Mouse (Mus musculus) forebrain, embryonic 13.5 days (tissue): ENCODE measurements around the gene Bod1. TPM values are rescaled to one million over a fixed set of nuclear protein-coding genes. Genes with fewer than 3 reads are reported as not detected.

ENCODE experiments used
- ATAC-seq: fragments of 200-750 bp; cut with Nextera tagmentation; 2 replicates; pipeline ENCODE4 v1.8.0; 2017
- H3K27ac ChIP-seq: fragments of 300-500 bp; sonication (generic); 2 replicates; pipeline ENCODE4 v1.5.1; 2015; ENCODE audit warnings: inconsistent platforms, mild to moderate bottlenecking, moderate library complexity
- H3K27me3 ChIP-seq: fragments of 300-500 bp; sonication (generic); 2 replicates; pipeline ENCODE4 v1.6.1; 2015; ENCODE audit warnings: mild to moderate bottlenecking, inconsistent platforms
- H3K36me3 ChIP-seq: fragments of 300-500 bp; sonication (generic); 2 replicates; pipeline ENCODE4 v1.6.1; 2015; ENCODE audit warnings: mild to moderate bottlenecking, inconsistent platforms; ENCODE audit not compliant: poor library complexity, severe bottlenecking
- H3K4me1 ChIP-seq: fragments of 300-500 bp; sonication (generic); 2 replicates; pipeline ENCODE4 v1.6.1; 2015; ENCODE audit warnings: inconsistent platforms
- H3K4me2 ChIP-seq: fragments of 300-500 bp; sonication (generic); 2 replicates; pipeline ENCODE4 v1.6.1; 2015; ENCODE audit warnings: inconsistent platforms, mild to moderate bottlenecking, moderate library complexity
- H3K4me3 ChIP-seq: fragments of 300-500 bp; sonication (generic); 2 replicates; pipeline ENCODE4 v1.5.1; 2015; ENCODE audit warnings: mild to moderate bottlenecking, inconsistent platforms
- H3K9ac ChIP-seq: fragments of 300-500 bp; sonication (generic); 2 replicates; pipeline ENCODE4 v1.6.1; 2015; ENCODE audit warnings: mild to moderate bottlenecking, inconsistent platforms
- H3K9me3 ChIP-seq: fragments of 300-500 bp; sonication (generic); replicated peaks from 2 replicates; pipeline ENCODE4 v1.6.1; 2016; ENCODE audit warnings: inconsistent platforms
- WGBS: fragments of 180-500 bp; shearing (Covaris S2); methylation state at CpG from one replicate; pipeline ENCODE4 v1.1.7; 2015; 5-methylcytosine and 5-hydroxymethylcytosine counted together
- polyA plus RNA-seq: library from polyadenylated mRNA; unstranded; fragments of >200 nt; fragmentation: Nextera tagmentation; extraction: Ambion mirVana; gene quantifications from 2 replicates; pipeline ENCODE4 v1.2.1, GENCODE M21; 2015

Bod1 gene
- polyA plus RNA-seq, 1 experiment from 2014 or later, result 157 TPM

DNA sequence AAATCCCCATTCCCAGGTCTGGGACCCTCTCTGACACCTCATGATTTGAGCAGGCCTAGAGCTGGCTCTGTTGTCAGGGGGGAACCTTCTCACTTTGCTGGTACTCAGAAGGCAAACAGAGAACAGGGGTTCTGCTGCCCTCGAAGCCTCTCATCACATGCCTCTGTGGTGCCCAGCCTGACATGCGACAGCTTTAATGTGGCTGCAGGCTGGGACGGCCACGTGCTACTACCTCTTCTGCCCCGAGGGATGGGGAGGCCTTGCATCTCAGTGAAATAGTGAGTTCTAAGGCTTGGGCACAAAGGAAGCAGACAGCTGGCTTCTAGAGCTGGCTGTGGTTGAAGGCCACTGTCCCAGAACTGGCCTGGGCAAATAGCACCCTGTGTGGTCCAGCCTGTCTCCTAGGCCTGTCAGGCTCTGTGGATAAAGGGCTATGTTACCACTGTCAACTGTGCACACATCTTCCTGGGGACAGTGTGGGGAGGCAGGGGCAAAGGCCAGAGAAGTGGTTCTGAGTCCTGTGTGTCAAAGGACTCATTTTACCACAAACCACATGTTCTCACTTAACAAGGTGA, 8.7 kb downstream of the Bod1 start:
- H3K4me1 ChIP-seq, result no peaks in the 10 kb centered on the region
- WGBS, result 84% methylated on average over 5 of the region's 5 CpGs
- H3K9me3 ChIP-seq, result no peaks in the 10 kb centered on the region
- H3K9ac ChIP-seq, result no peak overlapping the region
- ATAC-seq, result no peak
- H3K27me3 ChIP-seq, result no peaks in the 10 kb centered on the region
- H3K4me2 ChIP-seq, result no peak overlapping the region
- peaks cover 81% of the 10 kb centered on the region for H3K36me3 ChIP-seq
- H3K27ac ChIP-seq, result no peak overlapping the region
- no peak overlapping the region for H3K4me3 ChIP-seq

DNA sequence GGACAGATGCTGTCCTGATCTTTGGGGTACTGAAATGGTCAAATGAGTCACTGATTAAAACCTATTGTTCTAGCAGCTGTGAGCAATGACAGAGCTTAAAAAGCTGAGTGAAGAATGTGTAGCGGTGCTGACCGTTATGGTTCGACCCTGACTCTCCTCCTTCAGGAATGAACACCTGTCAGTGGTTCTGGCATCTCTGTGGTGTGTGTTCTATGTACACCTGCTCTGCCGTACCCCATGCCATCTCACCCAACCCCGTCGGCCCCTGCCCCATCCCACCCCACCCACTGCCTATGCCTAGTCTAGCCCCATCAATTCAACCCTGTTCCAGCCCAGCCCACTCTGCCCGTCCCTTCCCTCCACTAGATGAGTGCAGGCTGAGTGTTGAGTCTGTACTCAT, 9.5 kb downstream of the Bod1 start:
- H3K4me3 ChIP-seq, result no peak overlapping the region
- H3K4me2 ChIP-seq, result no peak overlapping the region
- H3K36me3 ChIP-seq, result peaks cover 74% of the 10 kb centered on the region
- H3K4me1 ChIP-seq, result no peaks in the 10 kb centered on the region
- no peaks in the 10 kb centered on the region for H3K9me3 ChIP-seq
- no peak for ATAC-seq
- no peak overlapping the region for H3K9ac ChIP-seq
- no peaks in the 10 kb centered on the region for H3K27me3 ChIP-seq
- 86% methylated on average over 7 of the region's 7 CpGs for WGBS
- no peak overlapping the region for H3K27ac ChIP-seq

DNA sequence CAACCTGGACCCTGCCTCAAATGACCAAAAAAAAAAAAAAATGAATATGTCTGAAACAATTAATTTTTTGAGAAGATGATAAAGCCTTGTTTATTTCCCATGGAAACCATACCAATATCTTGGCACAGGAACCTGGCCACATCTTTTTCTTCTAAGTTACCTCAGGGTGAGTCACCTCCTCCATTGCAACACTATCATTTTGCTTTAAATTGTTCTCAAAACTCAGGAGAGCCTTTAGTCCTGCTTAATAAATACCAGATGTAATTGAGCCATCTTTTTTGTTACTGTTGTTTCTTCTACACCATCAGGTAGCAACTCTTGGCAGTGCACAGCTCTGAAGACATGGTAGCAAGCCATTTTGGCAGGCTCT, 13.9 kb downstream of the Bod1 start:
- H3K4me3 ChIP-seq, result no peak overlapping the region
- no peaks in the 10 kb centered on the region for H3K9me3 ChIP-seq
- H3K36me3 ChIP-seq, result peaks cover 31% of the 10 kb centered on the region
- H3K27me3 ChIP-seq, result no peaks in the 10 kb centered on the region
- no peaks in the 10 kb centered on the region for H3K4me1 ChIP-seq
- no peak overlapping the region for H3K27ac ChIP-seq
- no peak overlapping the region for H3K9ac ChIP-seq
- ATAC-seq, result no peak
- H3K4me2 ChIP-seq, result no peak overlapping the region

DNA sequence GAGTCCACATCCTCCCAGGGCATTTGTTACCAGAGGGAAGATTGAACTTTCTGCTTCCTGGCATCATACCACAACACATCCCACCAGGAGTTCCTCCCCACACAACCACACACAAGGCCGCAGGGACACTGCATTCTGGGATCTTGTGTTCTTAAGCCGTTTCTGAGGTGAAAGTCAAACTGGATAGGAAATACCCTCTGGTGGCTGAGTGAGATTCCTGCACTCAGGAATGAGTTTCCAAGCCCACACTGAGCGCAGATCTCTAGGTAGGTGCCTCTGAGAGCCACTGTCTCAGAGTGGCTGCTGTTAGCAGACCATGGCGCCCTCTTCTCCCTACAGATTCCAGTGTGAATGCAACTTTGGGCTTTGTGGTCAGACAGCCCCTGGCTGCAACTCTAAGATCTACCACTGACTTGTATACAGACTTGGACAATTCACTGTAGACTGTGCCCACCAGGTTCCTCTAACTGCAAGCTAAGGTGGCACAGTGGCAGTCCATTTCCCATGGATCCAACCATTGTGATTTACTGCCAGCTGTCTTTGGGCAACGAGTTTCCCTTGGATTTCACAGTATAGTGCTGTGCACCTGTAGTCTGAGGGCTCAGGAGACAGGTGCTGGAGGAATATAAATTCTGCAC, 14.4 kb downstream of the Bod1 start:
- no peaks in the 10 kb centered on the region for H3K27me3 ChIP-seq
- H3K36me3 ChIP-seq, result peaks cover 26% of the 10 kb centered on the region
- no peaks in the 10 kb centered on the region for H3K4me1 ChIP-seq
- H3K9ac ChIP-seq, result no peak overlapping the region
- H3K4me2 ChIP-seq, result no peak overlapping the region
- H3K9me3 ChIP-seq, result no peaks in the 10 kb centered on the region; the same call in 1 of the 2 replicates
- WGBS, result 83% methylated on average over 5 of the region's 5 CpGs
- no peak overlapping the region for H3K4me3 ChIP-seq
- no peak for ATAC-seq
- H3K27ac ChIP-seq, result no peak overlapping the region

DNA sequence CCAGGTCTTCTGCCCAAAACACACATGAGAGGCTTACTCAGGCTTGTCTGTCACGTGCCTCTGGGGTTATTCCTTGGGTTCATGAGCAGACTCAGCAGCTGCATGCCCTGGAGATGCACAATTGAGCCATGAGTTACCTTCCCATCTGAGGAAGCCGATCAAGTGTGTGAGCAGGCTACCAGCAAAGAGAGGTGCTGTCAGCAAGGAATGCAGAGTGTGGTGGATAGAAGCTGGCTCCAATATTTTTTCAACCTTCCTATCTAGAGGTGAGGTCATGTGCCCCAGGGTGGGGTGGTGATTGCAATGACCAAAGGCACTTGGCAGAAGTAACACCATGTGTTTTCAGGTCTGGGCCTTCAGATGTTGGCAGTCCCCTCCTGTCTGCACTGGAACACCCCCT, 22.2 kb downstream of the Bod1 start:
- Histone ChIP-seq H3K27ac (no peak overlapping the region), H3K9me3 (no peaks in the 10 kb centered on the region; the same call in 1 of the 2 replicates), H3K4me2 (no peak overlapping the region), H3K9ac (no peak overlapping the region), H3K36me3 (no peaks in the 10 kb centered on the region), H3K27me3 (no peaks in the 10 kb centered on the region), H3K4me3 (no peak overlapping the region), H3K4me1 (no peaks in the 10 kb centered on the region)
- 73% methylated on average over 2 of the region's 2 CpGs for WGBS
- no peak for ATAC-seq

DNA sequence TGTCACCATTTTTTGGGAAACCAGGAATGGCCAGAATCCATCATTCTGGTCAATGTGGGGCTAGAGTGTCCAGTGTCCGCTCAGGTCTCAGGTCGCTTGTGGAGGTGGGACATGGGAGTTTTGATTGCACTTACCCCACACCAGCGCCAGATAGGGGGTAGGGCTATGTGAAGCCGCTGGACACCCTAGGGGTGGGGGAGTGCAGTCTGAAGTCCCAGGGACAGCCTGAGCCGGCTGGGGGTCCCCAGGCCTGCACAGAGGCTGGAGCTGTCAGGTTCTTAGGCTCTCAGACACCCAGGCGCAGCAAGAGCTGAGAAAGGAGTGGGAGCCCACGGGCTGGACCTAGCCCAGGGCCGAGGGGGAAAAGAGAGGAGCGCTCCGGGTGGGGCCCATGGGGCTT, 24.4 kb downstream of the Bod1 start:
- Histone ChIP-seq H3K4me2 (no peak overlapping the region), H3K4me1 (no peaks in the 10 kb centered on the region), H3K27ac (no peak overlapping the region), H3K9me3 (no peaks in the 10 kb centered on the region), H3K9ac (no peak overlapping the region), H3K36me3 (no peaks in the 10 kb centered on the region), H3K4me3 (no peak overlapping the region), H3K27me3 (no peaks in the 10 kb centered on the region)
- ATAC-seq, result no peak
- whole genome bisulfite sequencing, result 93% methylated on average over 10 of the region's 10 CpGs

DNA sequence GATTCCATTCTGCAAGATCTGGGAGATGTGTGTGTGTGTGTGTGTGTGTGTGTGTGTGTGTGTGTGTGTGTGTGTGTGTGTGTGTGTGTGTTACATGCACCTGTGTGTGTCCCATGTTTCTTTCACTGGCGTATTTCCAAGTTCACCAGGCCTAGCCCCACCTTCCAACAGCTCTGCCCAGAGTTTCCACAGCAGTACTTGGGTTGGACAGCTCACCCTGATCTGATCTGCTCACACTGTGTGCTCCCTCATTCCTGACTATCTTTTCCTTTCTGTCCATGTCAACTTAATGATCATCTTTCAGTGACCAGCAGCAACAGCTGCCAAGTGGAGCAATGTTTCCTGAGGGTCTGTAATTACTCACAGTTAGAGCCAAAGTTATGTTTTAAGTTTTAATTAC, 25.1 kb downstream of the Bod1 start:
- Histone ChIP-seq H3K4me1 (no peaks in the 10 kb centered on the region), H3K27me3 (no peaks in the 10 kb centered on the region), H3K9ac (no peak overlapping the region), H3K27ac (no peak overlapping the region), H3K36me3 (no peaks in the 10 kb centered on the region), H3K9me3 (no peaks in the 10 kb centered on the region), H3K4me3 (no peak overlapping the region), H3K4me2 (no peak overlapping the region)
- WGBS, result 78% methylated on average over 1 of the region's 1 CpGs
- no peak for ATAC-seq

DNA sequence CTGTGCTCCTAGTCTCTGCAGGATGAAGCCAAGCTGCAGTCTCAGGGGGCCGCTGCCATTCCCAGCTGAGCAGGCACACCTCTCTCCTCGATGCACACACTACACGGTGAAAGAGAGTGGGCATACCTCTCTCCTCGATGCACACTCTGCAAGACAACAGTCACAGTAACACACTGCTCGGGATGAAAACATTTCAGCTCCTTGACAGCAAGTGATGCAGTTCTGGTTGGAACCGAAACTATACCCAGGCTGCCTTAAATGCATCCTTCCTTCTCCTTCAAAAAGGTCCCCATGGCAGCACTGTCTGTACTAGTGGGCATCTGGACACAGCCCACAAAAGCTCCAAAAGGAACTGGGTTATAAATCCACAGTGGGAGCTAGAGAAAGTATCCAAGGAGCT, 28.6 kb downstream of the Bod1 start:
- H3K4me1 ChIP-seq, result no peaks in the 10 kb centered on the region
- no peak overlapping the region for H3K27ac ChIP-seq
- WGBS, result 78% methylated on average over 6 of the region's 6 CpGs
- no peak overlapping the region for H3K4me3 ChIP-seq
- no peaks in the 10 kb centered on the region for H3K9me3 ChIP-seq
- no peak overlapping the region for H3K9ac ChIP-seq
- no peaks in the 10 kb centered on the region for H3K36me3 ChIP-seq
- H3K4me2 ChIP-seq, result no peak overlapping the region
- no peak for ATAC-seq
- H3K27me3 ChIP-seq, result no peaks in the 10 kb centered on the region

DNA sequence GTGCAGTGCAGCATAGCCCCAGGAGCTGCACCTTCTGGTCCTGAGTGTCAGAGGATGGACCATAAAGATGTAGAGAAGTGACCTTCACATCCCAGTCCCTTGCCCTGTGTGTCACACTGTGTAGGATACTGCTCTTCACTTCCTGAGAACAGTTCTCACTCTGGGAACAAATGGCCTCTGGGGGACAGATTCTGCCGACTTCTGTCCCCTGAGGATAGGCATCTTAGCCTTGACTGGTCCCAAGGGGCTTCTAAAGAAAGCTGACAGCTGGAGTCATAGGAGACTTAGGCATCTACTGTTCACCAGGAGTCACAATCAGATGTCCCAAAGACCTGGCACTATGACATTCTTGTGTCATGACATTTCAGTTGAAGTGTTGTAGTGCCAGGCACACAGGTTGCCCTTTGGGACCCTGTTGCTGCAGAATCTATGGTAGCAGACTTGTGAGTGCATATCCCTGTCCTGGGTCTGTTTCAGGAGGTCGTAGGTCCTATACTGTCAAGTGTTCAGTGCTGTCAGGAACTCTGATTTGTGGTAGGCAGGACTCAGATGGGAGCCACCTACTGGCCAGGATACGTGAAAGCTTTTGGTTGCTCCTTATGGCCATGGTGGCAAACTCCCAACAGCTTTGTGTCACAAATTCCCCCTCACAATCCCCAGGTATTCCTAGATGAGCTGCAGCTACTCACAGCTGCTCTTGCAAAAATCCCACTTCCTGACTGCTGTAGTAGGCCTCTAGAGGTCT, 30.4 kb downstream of the Bod1 start:
- Histone ChIP-seq H3K36me3 (no peaks in the 10 kb centered on the region), H3K27ac (no peak overlapping the region), H3K4me3 (no peak overlapping the region), H3K4me1 (no peaks in the 10 kb centered on the region), H3K9me3 (no peaks in the 10 kb centered on the region), H3K27me3 (no peaks in the 10 kb centered on the region), H3K4me2 (no peak overlapping the region), H3K9ac (no peak overlapping the region)
- no peak for ATAC-seq
- WGBS, result 52% methylated on average over 3 of the region's 3 CpGs

DNA sequence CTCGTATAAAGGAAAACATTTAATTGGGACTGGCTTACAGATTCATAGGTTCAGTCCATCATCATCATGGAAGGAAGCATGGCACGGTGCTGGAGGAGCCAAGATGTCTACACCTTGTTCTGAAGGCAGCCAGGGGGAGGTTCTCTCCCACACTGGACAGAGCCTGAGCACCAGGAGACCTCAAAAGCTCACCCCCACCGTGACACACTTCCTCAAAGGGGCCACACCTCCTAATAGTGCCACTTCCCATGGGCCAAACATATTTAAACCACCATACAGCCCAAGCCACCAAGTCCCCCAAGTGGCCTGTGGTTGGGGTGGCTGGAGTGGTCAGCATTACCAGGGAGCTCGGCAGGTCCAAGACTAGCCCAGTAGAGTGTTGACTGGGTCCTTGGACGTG, 31.5 kb downstream of the Bod1 start:
- Histone ChIP-seq H3K4me3 (no peak overlapping the region), H3K4me2 (no peak overlapping the region), H3K9me3 (no peaks in the 10 kb centered on the region), H3K27ac (no peak overlapping the region), H3K27me3 (no peaks in the 10 kb centered on the region), H3K4me1 (no peaks in the 10 kb centered on the region), H3K36me3 (no peaks in the 10 kb centered on the region), H3K9ac (no peak overlapping the region)
- 78% methylated on average over 5 of the region's 5 CpGs for WGBS
- no peak for ATAC-seq

DNA sequence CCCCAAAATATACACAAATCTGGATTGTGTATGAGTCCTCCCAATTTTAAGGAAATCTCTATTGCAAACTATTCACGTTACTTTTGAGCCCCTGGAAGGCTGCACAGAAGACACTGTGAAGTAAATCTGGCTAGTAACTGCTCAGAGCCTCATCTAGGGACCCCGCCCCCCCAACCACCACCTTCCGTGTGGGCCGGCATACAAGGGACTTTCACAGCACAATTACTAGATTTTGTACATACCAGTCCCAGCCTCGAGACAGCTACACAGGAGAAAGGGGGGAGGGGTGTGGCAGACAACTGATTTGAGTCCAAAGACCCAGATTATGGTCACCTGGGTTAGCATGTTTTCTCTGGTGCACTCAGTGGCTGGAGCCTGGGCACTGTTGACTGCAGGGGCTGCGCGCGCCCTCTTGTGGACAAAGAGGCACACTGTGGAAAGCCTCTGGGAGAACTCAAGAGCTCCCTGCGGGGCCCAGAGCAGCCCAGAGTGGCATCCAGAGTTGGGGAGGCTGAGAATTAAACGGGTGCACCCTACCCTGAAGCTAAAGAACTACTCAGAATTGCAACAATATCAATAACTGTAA, 33.8 kb downstream of the Bod1 start:
- Histone ChIP-seq H3K9ac (no peak overlapping the region), H3K4me1 (no peaks in the 10 kb centered on the region), H3K27ac (no peak overlapping the region), H3K9me3 (no peaks in the 10 kb centered on the region), H3K4me2 (0 out of 2 replicates have a peak overlapping the region, but pooled peaks have one; percentile 20), H3K27me3 (no peaks in the 10 kb centered on the region), H3K4me3 (no peak overlapping the region), H3K36me3 (no peaks in the 10 kb centered on the region)
- ATAC-seq, result peak; percentile 81
- 23% methylated on average over 10 of the region's 10 CpGs for WGBS

DNA sequence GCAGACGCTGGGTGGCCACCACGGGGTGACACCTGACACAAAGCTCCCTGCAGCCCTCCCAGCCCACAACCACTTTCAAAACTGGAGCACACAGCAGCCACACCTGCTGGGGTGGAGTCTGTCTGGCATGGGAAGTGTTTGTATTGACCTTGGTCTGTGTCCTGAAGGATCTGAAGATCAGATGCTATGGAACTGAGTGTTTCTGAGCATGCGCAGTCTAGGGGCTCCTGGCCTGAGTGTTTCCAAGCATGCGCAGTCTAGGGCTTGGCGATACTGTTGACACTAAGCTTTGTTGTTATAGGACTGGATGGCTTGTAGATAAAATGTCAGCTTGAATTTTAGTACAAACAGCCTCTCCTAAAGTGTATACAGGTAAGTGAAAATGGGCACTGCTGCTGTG, 43.0 kb downstream of the Bod1 start:
- H3K4me1 ChIP-seq, result no peaks in the 10 kb centered on the region
- no peak overlapping the region for H3K9ac ChIP-seq
- 95% methylated on average over 5 of the region's 5 CpGs for WGBS
- no peak overlapping the region for H3K4me3 ChIP-seq
- H3K27ac ChIP-seq, result no peak overlapping the region
- no peaks in the 10 kb centered on the region for H3K9me3 ChIP-seq
- H3K27me3 ChIP-seq, result no peaks in the 10 kb centered on the region
- no peak for ATAC-seq
- H3K36me3 ChIP-seq, result no peaks in the 10 kb centered on the region
- H3K4me2 ChIP-seq, result no peak overlapping the region
